Mouse (Mus musculus) central nervous system, embryonic 14 days (tissue): ENCODE data around the gene Aoah. TPM values are rescaled to one million over a fixed set of nuclear protein-coding genes. Genes with fewer than 3 reads are reported as not detected.

Experiments used
- polyA plus RNA-seq: library from polyadenylated mRNA; depleted of rRNA; stranded (reverse); fragments of >200 nt; gene quantifications from 2 replicates; pipeline ENCODE4 v1.2.3, GENCODE M21; 2012; rRNA removed

Gene Aoah
- polyA plus RNA-seq = 0.44 and 0.66 TPM in 2 replicates

DNA sequence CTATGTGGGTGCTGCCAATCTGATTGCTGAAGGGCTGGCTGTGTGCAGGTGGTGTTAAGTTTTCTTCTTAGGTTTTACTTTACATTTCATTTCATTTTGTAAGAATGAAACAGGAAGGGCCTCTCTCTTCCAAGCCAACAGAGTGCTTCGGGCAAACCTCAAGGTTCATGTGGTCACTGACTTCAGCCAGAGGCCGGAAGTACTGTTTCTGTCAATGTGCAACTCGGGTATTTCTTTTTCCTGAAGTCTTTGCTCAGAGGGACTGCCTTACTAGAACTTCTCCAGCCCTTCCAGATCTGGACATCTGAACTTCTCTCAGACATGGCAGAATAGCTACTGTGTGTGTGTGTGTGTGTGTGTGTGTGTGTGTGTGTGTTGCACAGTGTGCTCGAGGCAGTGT lies at the start of gene Aoah:
Aoah (plus strand) TSS at position 213 of the 400 bp plus-strand sequence.

DNA sequence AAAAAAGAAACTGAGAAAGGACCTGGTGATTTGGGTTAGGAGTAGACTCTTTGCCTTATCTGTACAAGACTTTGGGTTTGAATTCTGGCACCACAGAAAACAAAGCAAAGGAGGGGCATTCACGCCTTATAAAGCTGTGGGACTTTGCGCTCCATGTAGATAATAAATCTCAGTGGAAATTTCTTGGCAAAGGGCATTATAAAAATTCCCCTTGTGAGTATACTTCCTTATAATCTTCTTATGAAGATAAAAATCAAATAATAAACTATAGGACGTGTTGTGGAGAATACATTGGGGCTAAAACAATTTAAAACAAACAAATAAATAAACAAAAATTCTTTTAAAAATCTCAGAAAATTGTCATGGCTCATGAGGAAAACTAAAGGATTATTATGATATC lies 280.9 kb downstream of the Aoah start, which contains the start of gene Olfr1370:
Olfr1370 (minus strand) TSS at position 101 of the 400 bp plus-strand sequence.

